Mouse (Mus musculus): ENCODE results near the gene Gm20388. TPM values are rescaled to one million over a fixed set of nuclear protein-coding genes. Genes with fewer than 3 reads are reported as not detected.

Gm20388 gene
- total RNA-seq, 2 experiments from 2014 or later, result 11.4 to 18.1 TPM

GRCm38 (mm10) chr8:120230715-120231614 lies 320.3 kb downstream of the Gm20388 start:
- ATAC-seq (replicated peaks; ENCODE audit: low FRiP score, low TSS enrichment, poor library complexity, severe bottlenecking), result no peak

DNA sequence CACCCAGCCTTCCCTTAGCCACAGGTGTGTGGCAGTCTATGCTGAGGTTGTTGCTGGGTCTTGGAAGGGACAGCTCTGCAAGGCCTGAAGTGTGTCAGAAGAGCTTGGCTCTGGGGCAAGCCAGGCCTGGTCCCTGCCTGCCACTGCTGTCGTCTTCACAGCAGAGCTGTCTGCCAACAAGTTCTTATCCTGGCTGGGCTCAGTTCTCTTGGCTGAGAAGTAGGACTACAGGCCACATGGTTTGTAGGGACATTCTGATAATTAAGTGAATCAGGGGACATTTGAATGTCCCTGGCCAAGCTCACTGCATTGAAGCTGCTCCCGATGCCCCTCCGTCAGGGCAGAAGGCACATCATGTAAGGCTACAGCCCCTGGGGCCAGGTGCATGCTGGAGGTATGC lies 321.2 kb downstream of the Gm20388 start:
- ATAC-seq (replicated peaks; ENCODE audit: low FRiP score, low TSS enrichment, poor library complexity, severe bottlenecking), result no peak

DNA sequence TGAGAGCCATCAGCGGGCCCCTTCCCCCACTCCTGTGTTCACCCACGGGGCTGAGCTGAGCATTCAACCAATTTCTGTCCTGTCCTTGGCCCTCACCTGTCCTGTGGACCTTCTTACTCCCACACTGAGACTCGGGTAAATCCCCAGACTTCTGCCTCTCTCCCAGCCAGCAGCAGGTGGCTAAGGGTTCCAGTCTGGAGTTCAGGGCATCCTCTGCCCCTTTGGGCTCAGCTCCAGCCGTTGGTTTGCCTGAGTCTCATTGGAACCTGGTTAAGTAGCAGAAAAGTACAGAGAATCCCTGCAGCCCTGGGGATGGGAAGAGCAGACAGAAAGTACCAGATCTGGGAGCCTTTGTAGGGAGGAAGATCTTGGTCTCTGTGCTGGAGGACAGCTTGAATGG lies 321.8 kb downstream of the Gm20388 start:
- no peak for ATAC-seq (replicated peaks; ENCODE audit: low FRiP score, low TSS enrichment, poor library complexity, severe bottlenecking)

GRCm38 (mm10) chr8:120232913-120233312 lies 322.3 kb downstream of the Gm20388 start:
- no peak for ATAC-seq (replicated peaks; ENCODE audit: low FRiP score, low TSS enrichment, poor library complexity, severe bottlenecking)

DNA sequence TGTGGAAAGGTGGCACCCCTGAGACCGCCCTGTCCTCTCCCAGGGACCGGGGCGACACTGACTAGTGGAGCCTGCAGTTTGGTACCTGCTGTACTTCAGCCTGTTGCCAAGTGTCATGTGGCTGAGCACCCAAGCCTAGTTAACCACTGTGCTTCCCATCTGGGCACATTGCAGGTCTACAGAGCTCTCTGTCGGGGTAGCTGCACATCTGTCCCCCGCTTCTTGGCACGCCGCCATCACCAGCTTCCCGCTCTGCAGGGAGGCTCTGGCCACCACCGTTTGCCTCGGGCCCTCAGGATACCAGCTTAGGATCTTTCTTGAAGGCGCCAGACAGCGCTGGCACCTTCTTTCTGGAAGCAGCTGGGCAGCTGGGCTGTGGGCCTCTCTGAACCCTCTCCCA lies 323.8 kb downstream of the Gm20388 start:
- ATAC-seq (replicated peaks; ENCODE audit: low FRiP score, low TSS enrichment, poor library complexity, severe bottlenecking), result no peak

- ATAC-seq (replicated peaks; ENCODE audit: low FRiP score, low TSS enrichment, poor library complexity, severe bottlenecking), result no peak
Observed at GRCm38 (mm10) chr8:120234866-120235265, 324.2 kb downstream of the Gm20388 start.

GRCm38 (mm10) chr8:120243222-120243621 lies 332.6 kb downstream of the Gm20388 start:
- ATAC-seq (replicated peaks; ENCODE audit: low FRiP score, low TSS enrichment, poor library complexity, severe bottlenecking), result no peak

- no peak for ATAC-seq (replicated peaks; ENCODE audit: low FRiP score, low TSS enrichment, poor library complexity, severe bottlenecking)
Observed at GRCm38 (mm10) chr8:120243916-120244451, 333.3 kb downstream of the Gm20388 start.

- ATAC-seq (replicated peaks; ENCODE audit: low FRiP score, low TSS enrichment, poor library complexity, severe bottlenecking), result no peak
Observed at GRCm38 (mm10) chr8:120244553-120244952, 333.9 kb downstream of the Gm20388 start.

GRCm38 (mm10) chr8:120247618-120248017 lies 337.0 kb downstream of the Gm20388 start:
- no peak for ATAC-seq (replicated peaks; ENCODE audit: low FRiP score, low TSS enrichment, poor library complexity, severe bottlenecking)

DNA sequence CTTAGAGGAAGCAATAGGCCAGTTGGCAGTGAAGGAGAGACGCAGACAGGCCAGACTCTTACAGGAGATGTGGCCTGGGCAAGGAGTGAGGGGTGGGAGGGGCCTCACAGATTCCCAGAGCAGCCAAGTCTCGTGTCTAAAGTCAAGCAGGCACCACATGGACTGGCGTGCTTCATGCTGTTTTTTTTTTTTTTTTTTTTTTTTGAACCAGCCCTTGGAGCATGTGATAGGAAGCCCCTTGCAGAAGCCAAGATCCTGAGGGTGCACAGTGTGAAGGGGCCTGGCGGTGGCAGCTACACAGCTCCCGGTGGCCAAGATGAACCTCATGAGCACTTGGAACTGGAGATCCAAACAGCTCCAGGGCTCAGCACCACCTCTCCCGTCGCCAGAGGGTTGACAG lies 337.4 kb downstream of the Gm20388 start:
- ATAC-seq (replicated peaks; ENCODE audit: low FRiP score, low TSS enrichment, poor library complexity, severe bottlenecking), result no peak

DNA sequence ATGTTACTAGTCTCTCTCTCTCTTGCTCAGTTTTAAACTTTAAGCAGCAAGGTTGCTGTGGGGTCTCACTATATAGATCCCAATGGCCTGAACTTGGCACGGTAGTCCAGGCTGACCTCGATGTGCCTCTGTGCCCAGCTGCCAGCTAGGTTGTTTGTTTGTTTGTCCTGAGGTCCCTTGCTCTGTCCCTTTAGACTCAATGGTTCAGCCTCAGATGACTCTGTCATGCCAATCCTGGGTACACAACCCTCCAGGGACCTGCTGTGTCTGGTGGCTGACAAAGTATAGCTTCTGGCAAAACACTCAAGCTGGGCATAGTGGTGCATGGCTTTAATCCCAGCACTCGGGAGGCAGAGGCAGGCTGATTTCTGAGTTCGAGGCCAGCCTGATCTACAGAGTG lies 337.8 kb downstream of the Gm20388 start:
- ATAC-seq (replicated peaks; ENCODE audit: low FRiP score, low TSS enrichment, poor library complexity, severe bottlenecking), result no peak

DNA sequence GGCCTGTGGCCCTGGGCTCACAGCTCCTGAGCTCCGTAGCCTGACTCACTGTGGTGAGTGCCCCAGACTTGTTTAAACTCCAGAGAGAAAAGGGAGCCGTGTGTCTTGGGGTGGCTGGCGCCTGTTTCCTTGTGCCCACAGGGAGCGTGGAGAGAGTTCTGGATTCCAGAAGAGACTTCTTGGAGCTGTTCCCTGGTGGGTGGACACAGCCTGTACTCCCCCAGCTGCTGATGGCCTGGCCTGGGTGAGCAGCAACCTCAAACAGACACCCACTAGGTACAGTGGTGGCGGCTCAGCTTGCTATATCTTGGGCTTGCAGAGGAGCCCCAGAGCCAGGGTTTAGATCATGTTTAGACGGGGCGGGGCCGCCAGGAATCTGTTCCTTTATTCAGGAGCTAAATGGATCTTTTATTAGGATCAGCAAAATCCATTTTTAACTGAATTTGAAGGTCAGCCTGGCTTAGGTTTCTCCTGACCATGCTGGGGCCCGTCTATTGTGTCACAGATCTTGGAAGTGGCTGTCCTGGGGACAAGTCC lies 339.2 kb downstream of the Gm20388 start:
- ATAC-seq (replicated peaks; ENCODE audit: low FRiP score, low TSS enrichment, poor library complexity, severe bottlenecking), result no peak

DNA sequence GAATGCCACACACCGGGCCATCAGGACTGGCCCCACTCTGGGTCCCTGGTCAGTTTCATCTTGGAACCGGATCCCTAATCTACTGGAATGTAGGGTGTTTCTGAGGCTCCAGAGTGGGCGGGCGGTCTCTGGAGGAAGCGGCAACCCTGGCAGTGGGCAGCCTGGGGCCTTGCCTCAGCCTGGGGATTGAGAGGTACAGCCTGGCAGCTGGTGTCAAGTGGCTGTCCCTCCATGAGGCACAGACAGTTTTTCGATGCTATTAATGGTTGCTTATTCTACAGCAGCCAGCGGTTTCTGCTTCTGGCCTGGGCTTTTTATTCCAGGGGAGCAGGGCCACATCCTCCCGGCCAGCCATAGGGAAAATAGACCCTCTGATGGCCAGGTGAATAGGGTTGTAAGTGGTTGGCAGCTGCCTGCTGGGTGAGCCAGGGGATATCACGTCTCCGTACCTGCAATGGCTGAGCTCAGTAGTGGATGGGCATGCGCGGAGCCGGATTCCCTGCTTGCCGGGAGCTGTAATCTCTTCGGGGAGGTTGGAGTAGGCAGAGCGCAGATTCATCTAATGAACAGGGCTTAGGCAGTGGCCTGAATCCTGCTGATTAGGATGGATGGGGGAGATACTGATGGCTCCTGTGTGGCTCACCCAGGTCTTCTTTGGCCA lies 340.2 kb downstream of the Gm20388 start:
- no peak for ATAC-seq (replicated peaks; ENCODE audit: low FRiP score, low TSS enrichment, poor library complexity, severe bottlenecking)

- no peak for ATAC-seq (replicated peaks; ENCODE audit: low FRiP score, low TSS enrichment, poor library complexity, severe bottlenecking)
Observed at GRCm38 (mm10) chr8:120251411-120252035, 340.9 kb downstream of the Gm20388 start.

DNA sequence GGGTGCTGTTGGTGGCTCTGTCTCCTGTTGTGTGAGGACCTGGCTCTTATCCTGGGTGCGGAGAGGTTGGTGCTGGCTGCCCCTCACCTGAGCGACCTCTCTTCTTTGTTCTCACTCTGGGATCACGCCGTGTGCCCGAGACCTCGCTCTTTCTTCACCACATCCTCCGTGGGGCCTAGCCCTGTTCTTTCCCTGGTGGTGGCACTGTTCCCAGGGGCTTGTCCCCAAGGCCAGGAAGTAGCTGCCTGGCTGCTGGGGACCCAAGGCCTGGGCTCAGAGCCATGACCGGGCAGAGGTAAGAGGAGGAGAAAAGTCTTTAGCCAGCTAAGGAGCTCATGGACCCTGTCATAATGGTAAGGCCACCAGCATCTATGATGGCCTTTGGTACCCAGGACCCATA lies 343.0 kb downstream of the Gm20388 start:
- ATAC-seq (replicated peaks; ENCODE audit: low FRiP score, low TSS enrichment, poor library complexity, severe bottlenecking), result no peak

DNA sequence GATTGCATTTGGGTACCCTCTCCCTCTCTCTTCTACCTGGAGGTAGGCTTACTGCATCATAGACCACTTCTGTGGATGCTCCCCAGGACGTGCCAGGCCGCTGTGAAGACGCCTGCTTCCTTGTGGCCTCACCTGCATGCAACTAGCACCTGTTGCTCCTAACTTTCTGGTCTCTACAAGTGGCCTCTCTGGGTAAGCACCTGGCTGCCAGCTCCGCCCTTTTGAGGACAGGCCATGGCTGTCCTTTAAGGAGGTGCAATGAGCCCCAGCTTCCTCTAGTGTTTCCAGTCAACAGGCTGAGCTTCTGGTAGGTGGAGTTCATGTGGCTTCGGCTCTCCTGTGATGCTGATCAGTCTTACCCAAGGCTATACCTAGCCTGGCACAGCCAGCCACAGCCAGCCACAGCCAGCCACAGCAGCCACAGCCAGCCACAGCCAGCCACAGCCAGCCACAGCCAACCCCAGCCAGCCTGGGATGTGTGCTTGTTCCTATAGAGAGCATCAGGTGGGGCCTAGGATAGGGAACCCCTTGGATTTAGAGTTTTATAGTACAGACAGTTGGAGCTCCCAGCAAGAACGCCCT lies 344.9 kb downstream of the Gm20388 start:
- ATAC-seq (replicated peaks; ENCODE audit: low FRiP score, low TSS enrichment, poor library complexity, severe bottlenecking), result no peak

GRCm38 (mm10) chr8:120256958-120257357 lies 346.3 kb downstream of the Gm20388 start:
- no peak for ATAC-seq (replicated peaks; ENCODE audit: low FRiP score, low TSS enrichment, poor library complexity, severe bottlenecking)

DNA sequence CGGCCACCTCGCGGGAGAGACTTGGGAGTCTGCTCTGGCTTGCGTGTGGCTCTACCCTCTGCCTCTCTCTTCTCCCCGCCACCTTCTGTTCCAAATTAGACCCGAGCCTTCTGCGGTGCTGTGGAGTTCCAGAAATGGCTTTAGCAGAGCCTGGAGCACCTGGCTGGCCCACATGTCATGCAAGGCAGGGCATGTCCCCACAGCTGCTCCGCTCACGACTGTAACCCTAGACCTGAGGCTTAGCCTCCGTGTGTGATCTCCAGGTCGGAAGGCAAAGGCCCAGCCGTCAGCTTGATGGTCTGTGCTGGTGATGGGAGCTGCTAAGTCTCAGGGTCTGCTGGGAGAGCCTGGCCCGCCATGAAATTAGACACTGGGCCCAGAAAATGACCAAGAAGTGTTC lies 348.6 kb downstream of the Gm20388 start:
- no peak for ATAC-seq (replicated peaks; ENCODE audit: low FRiP score, low TSS enrichment, poor library complexity, severe bottlenecking)

GRCm38 (mm10) chr8:120260677-120261076 lies 350.0 kb downstream of the Gm20388 start:
- no peak for ATAC-seq (replicated peaks; ENCODE audit: low FRiP score, low TSS enrichment, poor library complexity, severe bottlenecking)

Measured in megakaryocyte-erythroid progenitor cell, adult 5-6 weeks (primary cell).